Mouse (Mus musculus) liver, embryonic 14.5 days (tissue): ENCODE results near the gene Ppp1r16b. TPM values are rescaled to one million over a fixed set of nuclear protein-coding genes. Genes with fewer than 3 reads are reported as not detected.
A peak's percentile ranks its signal among the peaks of the same experiment; 100 is the strongest.

ENCODE experiments used
- ATAC-seq: fragments of 200-750 bp; cut with Nextera tagmentation; 2 replicates; pipeline ENCODE4 v1.8.0; 2017; ENCODE audit warnings: moderate number of reproducible peaks, mild to moderate bottlenecking, moderate library complexity; ENCODE audit not compliant: insufficient read depth
- DNase-seq, 3 experiments: peaks; one replicate each; pipeline ENCODE4 v3.0.0-alpha.2; 2012 to 2013; ENCODE audit warnings: low read depth in 3 of 3, low spot score in 3 of 3
- H3K27ac ChIP-seq: fragments of 300-500 bp; sonication (generic); 2 replicates; pipeline ENCODE4 v1.5.1; 2014; ENCODE audit warnings: moderate library complexity, mild to moderate bottlenecking, control low read depth, inconsistent platforms
- H3K27me3 ChIP-seq: fragments of 300-500 bp; sonication (generic); 2 replicates; pipeline ENCODE4 v1.6.1; 2014; ENCODE audit warnings: mild to moderate bottlenecking, low read length, moderate library complexity; ENCODE audit not compliant: control insufficient read depth, insufficient read depth
- H3K36me3 ChIP-seq: fragments of 300-500 bp; sonication (generic); replicated peaks from 2 replicates; pipeline ENCODE4 v1.6.1; 2014; ENCODE audit warnings: low read depth; ENCODE audit not compliant: control insufficient read depth, insufficient read depth
- H3K4me1 ChIP-seq, 2 experiments: fragments of 200-500 bp in 1 of 2; fragments of 300-500 bp in 1 of 2; sonication (generic) in 1 of 2; replicated peaks; 2 replicates each; pipeline ENCODE4 v1.6.1; 2012 to 2014; ENCODE audit warnings: antibody characterized with exemption in 1 of 2, inconsistent platforms in 1 of 2, low read length in 1 of 2; ENCODE audit not compliant: control insufficient read depth in 2 of 2, insufficient read depth in 2 of 2
- H3K4me2 ChIP-seq: fragments of 300-500 bp; sonication (generic); 2 replicates; pipeline ENCODE4 v1.6.1; 2014; ENCODE audit warnings: low read depth, mild to moderate bottlenecking, control low read depth, moderate library complexity
- H3K4me3 ChIP-seq, 2 experiments: fragments of 200-500 bp in 1 of 2; fragments of 300-500 bp in 1 of 2; sonication (generic) in 1 of 2; 2 replicates each; pipeline ENCODE4 v1.5.1; 2012 to 2014; ENCODE audit warnings: low read depth in 2 of 2, low read length in 2 of 2, mild to moderate bottlenecking in 2 of 2, control low read depth in 1 of 2, inconsistent platforms in 1 of 2, moderate library complexity in 1 of 2; ENCODE audit not compliant: insufficient read depth in 1 of 2
- H3K9ac ChIP-seq: fragments of 300-500 bp; sonication (generic); replicated peaks from 2 replicates; pipeline ENCODE4 v1.6.1; 2014; ENCODE audit warnings: mild to moderate bottlenecking, control low read depth, moderate library complexity
- H3K9me3 ChIP-seq: fragments of 300-500 bp; sonication (generic); 2 replicates; pipeline ENCODE4 v1.6.1; 2016; ENCODE audit warnings: low read length, mixed read lengths; ENCODE audit not compliant: control insufficient read depth
- CTCF ChIP-seq: IDR thresholded peaks from 2 replicates; pipeline ENCODE4 v1.5.1; 2016; ENCODE audit warnings: antibody characterized with exemption, low read depth, control low read depth
- EP300 ChIP-seq: IDR thresholded peaks from 2 replicates; pipeline ENCODE4 v1.6.1; 2016; ENCODE audit warnings: antibody characterized with exemption, low read depth
- WGBS: fragments of 180-500 bp; shearing (Covaris S2); extraction: QIAGEN DNeasy Blood & Tissue Kit; methylation state at CpG from one replicate; pipeline ENCODE4 v1.1.7; 2014; ENCODE audit not compliant: insufficient replicate concordance; 5-methylcytosine and 5-hydroxymethylcytosine counted together
- polyA plus RNA-seq, 2 experiments: library from polyadenylated mRNA; depleted of rRNA in 1 of 2; stranded (reverse) in 1 of 2; unstranded in 1 of 2; fragments of >200 nt; fragmentation: Nextera tagmentation in 1 of 2; extraction: Ambion mirVana in 1 of 2; gene quantifications; 2 replicates each; pipeline versions ENCODE4 v1.2.1 to v1.2.3; 2012 to 2014

Gene Ppp1r16b
- polyA plus RNA-seq, 2 experiments = 0.30 to 0.74 TPM

- no peaks in the 10 kb centered on the region for H3K27me3 ChIP-seq
- no peaks in the 10 kb centered on the region for H3K9me3 ChIP-seq
- no peak overlapping the region for H3K9ac ChIP-seq
- peaks cover 16 to 40% of the 10 kb centered on the region in 2 experiments for H3K4me1 ChIP-seq
- ATAC-seq = no peak
- H3K27ac ChIP-seq = no peak overlapping the region
- TF ChIP-seq CTCF (no peak), EP300 (no peak)
- WGBS = 79% methylated on average over 13 of the region's 13 CpGs
- DNase-seq = no peak
- no peak overlapping the region for H3K4me2 ChIP-seq
- H3K36me3 ChIP-seq = peaks cover 20% of the 10 kb centered on the region
- H3K4me3 ChIP-seq = no peak overlapping the region
Measured at GRCm38 (mm10) chr2:158772808-158773207, 107.6 kb downstream of the Ppp1r16b start.

GRCm38 (mm10) chr2:158774886-158775285, 109.7 kb downstream of the Ppp1r16b start:
- DNase-seq (no peak), ATAC-seq (no peak)
- TF ChIP-seq EP300 (no peak), CTCF (no peak)
- Histone ChIP-seq H3K27ac (no peak overlapping the region), H3K4me3 (no peak overlapping the region), H3K36me3 (peaks cover 30% of the 10 kb centered on the region), H3K27me3 (no peaks in the 10 kb centered on the region), H3K4me1 (peaks cover 7 to 32% of the 10 kb centered on the region in 2 experiments), H3K4me2 (no peak overlapping the region), H3K9ac (no peak overlapping the region), H3K9me3 (no peaks in the 10 kb centered on the region)
- WGBS = 46% methylated on average over 8 of the region's 8 CpGs

GRCm38 (mm10) chr2:158776716-158777115, 111.5 kb downstream of the Ppp1r16b start:
- no peak overlapping the region for H3K9ac ChIP-seq
- H3K4me2 ChIP-seq = no peak overlapping the region
- H3K4me3 ChIP-seq = no peak overlapping the region
- H3K36me3 ChIP-seq = peaks cover 41% of the 10 kb centered on the region
- DNase-seq (no peak), ATAC-seq (no peak)
- H3K27ac ChIP-seq = no peak overlapping the region
- no peaks in the 10 kb centered on the region for H3K27me3 ChIP-seq
- TF ChIP-seq CTCF (no peak), EP300 (no peak)
- H3K9me3 ChIP-seq = no peaks in the 10 kb centered on the region
- H3K4me1 ChIP-seq = peaks cover 0 to 16% of the 10 kb centered on the region in 2 experiments; a peak in 2 of 4 replicates
- 87% methylated on average over 4 of the region's 4 CpGs for WGBS

DNA sequence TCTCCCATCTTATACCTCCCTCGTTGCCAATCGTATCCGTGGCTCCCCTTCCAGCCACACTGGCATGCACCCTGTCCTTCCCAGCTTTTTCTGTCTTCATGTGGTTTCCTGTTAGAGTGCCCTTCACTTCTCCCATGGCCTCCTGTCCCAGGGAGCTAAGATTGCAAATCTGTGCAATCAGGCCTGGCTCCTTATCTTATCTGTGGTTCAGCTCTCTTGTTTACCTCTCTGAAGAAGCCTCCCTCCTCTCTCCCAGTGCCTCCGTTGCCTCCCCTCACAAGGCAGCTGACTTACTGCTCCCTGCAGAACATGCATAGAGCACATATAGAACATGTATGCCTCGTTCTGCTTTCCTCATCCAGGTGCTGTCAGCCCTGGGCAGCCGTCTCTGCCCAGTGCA, 112.3 kb downstream of the Ppp1r16b start:
- Histone ChIP-seq H3K27ac (no peak overlapping the region), H3K9me3 (no peaks in the 10 kb centered on the region), H3K4me2 (no peak overlapping the region), H3K27me3 (no peaks in the 10 kb centered on the region), H3K36me3 (peaks cover 42% of the 10 kb centered on the region), H3K4me1 (peaks cover 0 to 16% of the 10 kb centered on the region in 2 experiments; a peak in 2 of 4 replicates), H3K9ac (no peak overlapping the region), H3K4me3 (no peak overlapping the region)
- WGBS = 50% methylated on average over 6 of the region's 6 CpGs
- TF ChIP-seq CTCF (no peak), EP300 (no peak)
- ATAC-seq (peak; percentile 21; the same call in 1 of the 2 replicates), DNase-seq (no peak)

GRCm38 (mm10) chr2:158778349-158778748, 113.2 kb downstream of the Ppp1r16b start:
- no peak for DNase-seq
- Histone ChIP-seq H3K27ac (no peak overlapping the region), H3K9ac (no peak overlapping the region), H3K9me3 (no peaks in the 10 kb centered on the region), H3K36me3 (peaks cover 41% of the 10 kb centered on the region), H3K4me1 (peaks cover 0 to 16% of the 10 kb centered on the region in 2 experiments; a peak in 2 of 4 replicates), H3K27me3 (no peaks in the 10 kb centered on the region), H3K4me2 (no peak overlapping the region), H3K4me3 (no peak overlapping the region)
- TF ChIP-seq CTCF = no peak
- WGBS = 81% methylated on average over 7 of the region's 7 CpGs
- no peak for ATAC-seq
